Mouse (Mus musculus): ENCODE results near the gene Zfp408. TPM values are rescaled to one million over a fixed set of nuclear protein-coding genes. Genes with fewer than 3 reads are reported as not detected.

Zfp408 gene
- polyA plus RNA-seq, 2 experiments, result 1.2 to 5.1 TPM

- H3K4me2 ChIP-seq (ENCODE audit: low read depth), result peak overlapping the region; percentile 96
- DNase-seq (ENCODE audit: low read depth in 3 of 3, low spot score in 3 of 3) (no peak), ATAC-seq (ENCODE audit: insufficient read depth) (no peak; the same call in 1 of the 2 replicates)
- peaks cover 29% of the 10 kb centered on the region for H3K36me3 ChIP-seq (replicated peaks; ENCODE audit: control insufficient read depth, insufficient read depth, low read depth)
- no peaks in the 10 kb centered on the region for H3K27me3 ChIP-seq (ENCODE audit: control insufficient read depth, insufficient read depth, low read length)
- peaks cover 10 to 12% of the 10 kb centered on the region in 2 experiments for H3K4me1 ChIP-seq (replicated peaks; ENCODE audit: control insufficient read depth in 2 of 2, insufficient read depth in 2 of 2, low read length in 1 of 2)
- H3K27ac ChIP-seq, result peak overlapping the region; percentile 81
- WGBS (ENCODE audit: insufficient replicate concordance), result 2% methylated on average over 15 of the region's 15 CpGs
- H3K9ac ChIP-seq (replicated peaks), result peak overlapping the region; percentile 82
- TF ChIP-seq EP300 (IDR thresholded peaks at IDR 0.05; ENCODE audit: low read depth) (no peak), CTCF (IDR thresholded peaks at IDR 0.05; ENCODE audit: low read depth) (no peak)
- H3K4me3 ChIP-seq (ENCODE audit: insufficient read depth in 1 of 2, low read depth in 2 of 2, low read length in 2 of 2), result peak overlapping the region; percentile 90 to 100
- H3K9me3 ChIP-seq (ENCODE audit: control insufficient read depth, low read length), result no peaks in the 10 kb centered on the region
Observed at GRCm38 (mm10) chr2:91649152-91649551, 439 bp downstream of the Zfp408 start.

DNA sequence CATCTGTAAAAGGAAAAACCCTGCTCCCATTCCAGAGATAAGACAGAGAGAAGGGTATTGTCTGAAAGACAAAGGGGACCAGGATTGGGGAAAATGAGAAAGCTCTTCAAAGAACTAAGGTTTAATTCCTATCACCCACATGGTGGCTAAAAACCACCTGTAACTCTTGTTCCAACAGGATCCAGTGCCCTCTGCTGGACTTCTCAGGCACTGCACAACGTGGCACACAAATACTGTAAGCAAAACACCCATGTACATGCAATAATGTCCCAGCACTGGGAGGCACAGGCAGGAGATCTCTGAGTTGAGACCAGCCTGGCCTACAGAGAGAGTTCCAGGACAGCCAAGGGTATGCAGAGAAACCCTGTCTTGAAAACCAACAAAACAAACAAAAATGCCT lies 2.9 kb downstream of the Zfp408 start:
- H3K9ac ChIP-seq (replicated peaks), result no peak overlapping the region
- H3K4me2 ChIP-seq (ENCODE audit: low read depth), result no peak overlapping the region
- DNase-seq (ENCODE audit: low read depth in 3 of 3, low spot score in 3 of 3) (peak in 2 of 3 experiments; percentile 48 to 56), ATAC-seq (ENCODE audit: insufficient read depth) (no peak)
- TF ChIP-seq EP300 (IDR thresholded peaks at IDR 0.05; ENCODE audit: low read depth), result no peak
- TF ChIP-seq CTCF (IDR thresholded peaks at IDR 0.05; ENCODE audit: low read depth), result peak; percentile 86
- H3K4me1 ChIP-seq (replicated peaks; ENCODE audit: control insufficient read depth in 2 of 2, insufficient read depth in 2 of 2, low read length in 1 of 2), result peaks cover 29 to 34% of the 10 kb centered on the region in 2 experiments
- WGBS (ENCODE audit: insufficient replicate concordance), result 17% methylated on average over 1 of the region's 1 CpGs
- peaks cover 29% of the 10 kb centered on the region for H3K36me3 ChIP-seq (replicated peaks; ENCODE audit: control insufficient read depth, insufficient read depth, low read depth)
- H3K4me3 ChIP-seq (ENCODE audit: insufficient read depth in 1 of 2, low read depth in 2 of 2, low read length in 2 of 2), result no peak overlapping the region
- no peaks in the 10 kb centered on the region for H3K27me3 ChIP-seq (ENCODE audit: control insufficient read depth, insufficient read depth, low read length)
- H3K9me3 ChIP-seq (ENCODE audit: control insufficient read depth, low read length), result no peaks in the 10 kb centered on the region
- H3K27ac ChIP-seq, result no peak overlapping the region

GRCm38 (mm10) chr2:91645811-91646210 lies 3.8 kb downstream of the Zfp408 start:
- H3K36me3 ChIP-seq (replicated peaks; ENCODE audit: control insufficient read depth, insufficient read depth, low read depth), result peaks cover 29% of the 10 kb centered on the region
- 79% methylated on average over 11 of the region's 11 CpGs for WGBS (ENCODE audit: insufficient replicate concordance)

GRCm38 (mm10) chr2:91645354-91645753 lies 4.2 kb downstream of the Zfp408 start:
- H3K36me3 ChIP-seq (replicated peaks; ENCODE audit: control insufficient read depth, insufficient read depth, low read depth), result peaks cover 29% of the 10 kb centered on the region
- H3K27ac ChIP-seq, result no peak overlapping the region

More at GRCm38 (mm10) chr2:91645811-91646210, 3.8 kb downstream of the Zfp408 start:
- Histone ChIP-seq H3K27me3 (ENCODE audit: control insufficient read depth, insufficient read depth, low read length) (no peaks in the 10 kb centered on the region), H3K4me2 (ENCODE audit: low read depth) (no peak overlapping the region), H3K9me3 (ENCODE audit: control insufficient read depth, low read length) (no peaks in the 10 kb centered on the region), H3K9ac (replicated peaks) (no peak overlapping the region), H3K4me3 (ENCODE audit: insufficient read depth in 1 of 2, low read depth in 2 of 2, low read length in 2 of 2) (no peak overlapping the region), H3K4me1 (replicated peaks; ENCODE audit: control insufficient read depth in 2 of 2, insufficient read depth in 2 of 2, low read length in 1 of 2) (peaks cover 25 to 31% of the 10 kb centered on the region in 2 experiments), H3K27ac (no peak overlapping the region)
- DNase-seq (ENCODE audit: low read depth in 3 of 3, low spot score in 3 of 3), result no peak
- ATAC-seq (ENCODE audit: insufficient read depth), result no peak
- TF ChIP-seq CTCF (IDR thresholded peaks at IDR 0.05; ENCODE audit: low read depth) (no peak), EP300 (IDR thresholded peaks at IDR 0.05; ENCODE audit: low read depth) (no peak)

DNA sequence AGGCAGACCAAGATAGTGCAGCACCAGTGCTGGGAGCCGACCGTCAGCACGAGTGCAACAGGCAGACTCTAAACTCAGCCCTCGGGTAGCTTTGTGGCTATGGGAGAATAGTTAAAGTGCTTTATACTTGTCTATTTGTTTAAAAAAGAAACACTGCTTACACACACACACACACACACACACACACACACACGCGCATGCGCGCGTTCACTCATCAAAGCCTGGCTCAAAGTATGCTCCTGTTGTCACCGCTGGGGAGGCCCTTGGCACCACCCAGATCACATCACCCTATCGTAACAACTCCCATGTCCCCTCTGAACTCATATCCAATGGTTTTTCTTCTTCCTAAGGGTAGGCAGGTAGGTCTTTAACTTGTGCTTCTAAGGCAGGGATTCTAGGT lies 5.6 kb downstream of the Zfp408 start:
- no peak for TF ChIP-seq CTCF (IDR thresholded peaks at IDR 0.05; ENCODE audit: low read depth)
- no peak for TF ChIP-seq EP300 (IDR thresholded peaks at IDR 0.05; ENCODE audit: low read depth)
- Histone ChIP-seq H3K27ac (peak overlapping the region; percentile 17), H3K4me1 (replicated peaks; ENCODE audit: control insufficient read depth in 2 of 2, insufficient read depth in 2 of 2, low read length in 1 of 2) (peaks cover 25 to 39% of the 10 kb centered on the region in 2 experiments), H3K4me3 (ENCODE audit: insufficient read depth in 1 of 2, low read depth in 2 of 2, low read length in 2 of 2) (no peak overlapping the region), H3K9me3 (ENCODE audit: control insufficient read depth, low read length) (no peaks in the 10 kb centered on the region), H3K4me2 (ENCODE audit: low read depth) (no peak overlapping the region), H3K9ac (replicated peaks) (no peak overlapping the region), H3K27me3 (ENCODE audit: control insufficient read depth, insufficient read depth, low read length) (no peaks in the 10 kb centered on the region), H3K36me3 (replicated peaks; ENCODE audit: control insufficient read depth, insufficient read depth, low read depth) (peaks cover 29% of the 10 kb centered on the region)
- ATAC-seq (ENCODE audit: insufficient read depth) (no peak), DNase-seq (ENCODE audit: low read depth in 3 of 3, low spot score in 3 of 3) (no peak)
- WGBS (ENCODE audit: insufficient replicate concordance), result 89% methylated on average over 11 of the region's 11 CpGs

More at GRCm38 (mm10) chr2:91645354-91645753, 4.2 kb downstream of the Zfp408 start:
- Histone ChIP-seq H3K4me3 (ENCODE audit: insufficient read depth in 1 of 2, low read depth in 2 of 2, low read length in 2 of 2) (no peak overlapping the region), H3K27me3 (ENCODE audit: control insufficient read depth, insufficient read depth, low read length) (no peaks in the 10 kb centered on the region), H3K4me1 (replicated peaks; ENCODE audit: control insufficient read depth in 2 of 2, insufficient read depth in 2 of 2, low read length in 1 of 2) (peaks cover 25 to 33% of the 10 kb centered on the region in 2 experiments), H3K9ac (replicated peaks) (no peak overlapping the region), H3K4me2 (ENCODE audit: low read depth) (no peak overlapping the region), H3K9me3 (ENCODE audit: control insufficient read depth, low read length) (no peaks in the 10 kb centered on the region)
- DNase-seq (ENCODE audit: low read depth in 3 of 3, low spot score in 3 of 3) (no peak), ATAC-seq (ENCODE audit: insufficient read depth) (no peak)
- WGBS (ENCODE audit: insufficient replicate concordance), result 94% methylated on average over 15 of the region's 15 CpGs
- TF ChIP-seq CTCF (IDR thresholded peaks at IDR 0.05; ENCODE audit: low read depth) (no peak), EP300 (IDR thresholded peaks at IDR 0.05; ENCODE audit: low read depth) (no peak)
